Mouse (Mus musculus): Measurements from ENCODE around the gene Mtmr10. TPM values are rescaled to one million over a fixed set of nuclear protein-coding genes. Genes with fewer than 3 reads are reported as not detected.
A peak's percentile ranks its signal among the peaks of the same experiment; 100 is the strongest.

Mtmr10 gene
- polyA plus RNA-seq, 1 experiment: 4.1 TPM

DNA sequence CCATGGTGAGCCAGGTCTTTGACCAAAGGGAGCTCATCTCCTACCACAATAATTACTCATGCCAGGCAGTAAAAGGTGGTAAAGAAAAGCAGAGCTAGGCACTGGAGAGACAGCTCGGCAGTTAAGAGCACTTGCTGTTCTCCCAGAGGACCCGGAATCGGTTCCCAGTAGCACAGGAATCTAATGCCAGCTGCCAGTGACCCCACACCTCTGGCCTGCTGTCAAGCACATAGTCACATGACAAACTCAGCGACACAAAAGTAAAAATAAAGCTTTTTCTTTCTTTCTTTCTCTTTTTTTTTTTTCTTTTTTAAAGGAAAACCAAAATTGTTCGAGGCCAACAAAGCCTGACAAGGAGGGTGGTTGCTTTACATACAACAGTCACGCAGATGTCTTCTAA is 82.4 kb downstream of the Mtmr10 start:
- H3K27ac ChIP-seq (ENCODE audit: control insufficient read depth, insufficient read depth, low read depth, low read length): no peak overlapping the region
- H3K4me3 ChIP-seq (ENCODE audit: control insufficient read depth, low read depth, low read length): no peak overlapping the region
- TF ChIP-seq CTCF (IDR thresholded peaks at IDR 0.05; ENCODE audit: control insufficient read depth, insufficient read depth, insufficient replicate concordance, low read depth, low read length): no peak
- no peak for TF ChIP-seq POLR2A (IDR thresholded peaks at IDR 0.05; ENCODE audit: control insufficient read depth, low read depth, low read length)
- H3K27me3 ChIP-seq (ENCODE audit: control insufficient read depth, insufficient read depth, low read length): no peaks in the 10 kb centered on the region
- no peaks in the 10 kb centered on the region for H3K36me3 ChIP-seq (ENCODE audit: control insufficient read depth, insufficient read depth, low read length)
- peaks cover 2% of the 10 kb centered on the region for H3K4me1 ChIP-seq (ENCODE audit: control insufficient read depth, insufficient read depth, low read length)

DNA sequence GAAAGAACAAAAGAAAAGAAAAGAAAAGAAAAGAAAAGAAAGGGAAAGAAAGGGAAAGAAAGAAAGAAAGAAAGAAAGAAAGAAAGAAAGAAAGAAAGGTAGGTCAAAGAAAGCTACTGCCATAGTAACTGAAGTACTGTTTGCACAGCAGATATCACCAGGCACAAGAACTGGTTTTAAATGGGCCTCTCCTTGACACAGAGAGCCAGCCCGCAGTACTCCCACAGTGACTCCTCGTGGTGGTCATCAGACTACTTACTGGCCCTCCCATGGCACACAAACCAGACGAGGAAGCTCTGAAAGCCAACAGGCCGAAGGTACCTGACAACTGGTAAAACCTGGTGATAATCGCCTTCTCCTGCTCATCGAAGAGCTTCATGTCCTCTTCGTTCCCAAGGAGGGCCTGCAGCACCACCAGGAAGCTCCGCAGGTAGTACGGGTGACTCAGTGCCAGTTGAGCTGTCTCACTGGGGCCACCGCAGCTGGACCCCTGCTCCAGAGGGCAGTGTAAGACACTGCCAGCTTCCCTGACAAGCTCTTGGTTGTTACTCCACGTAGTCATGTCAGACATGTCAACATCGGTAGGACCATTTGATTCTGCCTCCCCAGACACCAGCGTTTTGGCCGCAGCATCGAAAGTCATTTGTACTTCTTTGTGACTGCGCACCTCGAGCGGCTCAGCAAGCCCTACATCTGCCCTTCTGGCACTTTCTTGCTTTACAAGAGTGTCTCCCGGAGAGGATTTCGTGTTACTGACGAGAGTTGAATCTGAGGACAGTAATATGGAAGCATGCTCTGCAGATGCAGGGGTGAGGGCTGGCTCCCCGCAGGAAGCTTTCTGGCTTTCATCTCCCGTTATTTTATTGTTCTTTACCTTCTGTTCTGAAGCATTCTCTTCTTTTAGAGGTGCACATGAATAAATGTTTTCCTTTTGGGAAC is 84.8 kb downstream of the Mtmr10 start:
- no peak for TF ChIP-seq POLR2A (IDR thresholded peaks at IDR 0.05; ENCODE audit: control insufficient read depth, low read depth, low read length)
- TF ChIP-seq CTCF (IDR thresholded peaks at IDR 0.05; ENCODE audit: control insufficient read depth, insufficient read depth, insufficient replicate concordance, low read depth, low read length): no peak
- Histone ChIP-seq H3K4me3 (ENCODE audit: control insufficient read depth, low read depth, low read length) (0 out of 2 replicates have a peak overlapping the region, but pooled peaks have one; percentile 16), H3K4me1 (ENCODE audit: control insufficient read depth, insufficient read depth, low read length) (peaks cover 2% of the 10 kb centered on the region), H3K27me3 (ENCODE audit: control insufficient read depth, insufficient read depth, low read length) (no peaks in the 10 kb centered on the region), H3K27ac (ENCODE audit: control insufficient read depth, insufficient read depth, low read depth, low read length) (no peak overlapping the region), H3K36me3 (ENCODE audit: control insufficient read depth, insufficient read depth, low read length) (no peaks in the 10 kb centered on the region)

DNA sequence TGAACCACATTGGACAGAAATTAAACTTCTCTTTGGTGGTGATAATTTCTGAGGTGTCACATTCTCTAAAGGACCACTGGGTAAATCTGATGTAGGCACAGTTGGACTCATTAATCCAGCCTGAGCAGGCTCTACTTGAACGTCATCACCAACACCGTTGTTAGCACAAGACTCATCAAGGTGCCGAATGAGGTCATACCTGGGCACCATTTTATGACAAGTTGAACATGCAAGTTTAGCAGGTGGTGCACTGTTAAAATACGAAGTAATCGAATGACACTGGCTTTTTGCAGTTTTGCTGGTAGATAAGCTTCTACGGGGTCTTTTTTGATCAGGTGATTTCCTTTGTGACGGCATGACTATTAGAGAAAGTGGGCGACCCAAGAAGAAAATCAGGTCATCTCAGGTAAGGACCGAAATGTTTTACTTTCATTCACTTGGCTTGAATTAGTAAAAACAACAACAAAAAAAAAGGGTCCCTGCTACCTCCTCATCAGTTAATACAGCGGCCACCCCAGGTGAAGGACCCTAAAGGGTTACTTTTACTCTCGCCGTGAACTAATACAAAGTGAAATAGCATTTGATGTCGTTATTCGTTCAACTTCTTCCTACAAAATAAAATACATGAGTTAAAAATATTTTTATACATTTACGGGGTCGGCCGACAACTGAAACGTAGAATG is 85.8 kb downstream of the Mtmr10 start:
- no peaks in the 10 kb centered on the region for H3K27me3 ChIP-seq (ENCODE audit: control insufficient read depth, insufficient read depth, low read length)
- H3K36me3 ChIP-seq (ENCODE audit: control insufficient read depth, insufficient read depth, low read length): peaks cover 1% of the 10 kb centered on the region; the same call in 1 of the 2 replicates
- H3K4me1 ChIP-seq (ENCODE audit: control insufficient read depth, insufficient read depth, low read length): peaks cover 2% of the 10 kb centered on the region
- H3K4me3 ChIP-seq (ENCODE audit: control insufficient read depth, low read depth, low read length): peak overlapping the region; percentile 97
- TF ChIP-seq CTCF (IDR thresholded peaks at IDR 0.05; ENCODE audit: control insufficient read depth, insufficient read depth, insufficient replicate concordance, low read depth, low read length): no peak
- no peak for TF ChIP-seq POLR2A (IDR thresholded peaks at IDR 0.05; ENCODE audit: control insufficient read depth, low read depth, low read length)
- peak overlapping the region; percentile 91 for H3K27ac ChIP-seq (ENCODE audit: control insufficient read depth, insufficient read depth, low read depth, low read length)

DNA sequence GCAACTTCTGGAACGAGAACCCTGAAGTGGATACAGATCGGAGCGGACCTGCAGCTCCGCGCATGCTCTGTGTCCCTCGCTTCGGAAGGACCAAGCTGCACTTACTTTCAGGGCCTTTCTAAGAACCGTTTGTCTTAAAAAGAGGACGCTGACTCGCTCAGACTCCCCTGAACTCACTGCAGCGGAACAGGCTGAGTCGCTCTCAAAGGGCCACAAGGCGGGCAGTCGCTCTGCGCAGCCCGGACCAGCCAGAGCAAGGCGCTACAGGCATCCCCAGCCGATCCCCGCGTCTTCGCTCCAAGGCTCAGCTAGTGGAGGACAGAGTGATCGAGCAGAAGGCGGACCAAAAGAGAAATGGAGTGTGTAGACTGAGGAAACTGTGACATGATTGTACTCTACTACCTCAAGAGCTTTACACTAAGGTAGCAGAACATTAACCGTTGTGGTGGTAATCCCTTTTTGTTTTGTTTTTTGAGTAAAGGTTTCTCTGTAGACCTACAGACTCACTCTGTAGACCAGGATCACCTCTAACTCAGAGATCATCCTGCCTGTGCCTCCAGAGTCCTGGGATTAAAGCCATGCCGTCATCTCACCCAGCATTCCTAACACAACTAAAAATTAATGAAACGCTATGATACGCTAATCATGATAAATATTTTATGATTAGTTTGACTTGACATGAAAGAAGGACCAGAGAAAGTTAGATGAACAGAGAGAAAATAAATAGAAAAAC is 86.5 kb downstream of the Mtmr10 start, which contains the start of gene Fan1:
Fan1 (minus strand) TSS at position 266 of the 733 bp plus-strand sequence.
- TF ChIP-seq CTCF (IDR thresholded peaks at IDR 0.05; ENCODE audit: control insufficient read depth, insufficient read depth, insufficient replicate concordance, low read depth, low read length) (no peak), POLR2A (IDR thresholded peaks at IDR 0.05; ENCODE audit: control insufficient read depth, low read depth, low read length) (peak; percentile 71)
- Histone ChIP-seq H3K36me3 (ENCODE audit: control insufficient read depth, insufficient read depth, low read length) (peaks cover 1% of the 10 kb centered on the region; the same call in 1 of the 2 replicates), H3K4me1 (ENCODE audit: control insufficient read depth, insufficient read depth, low read length) (peaks cover 2% of the 10 kb centered on the region), H3K4me3 (ENCODE audit: control insufficient read depth, low read depth, low read length) (peak within 1 kb of the TSS; percentile 97), H3K27me3 (ENCODE audit: control insufficient read depth, insufficient read depth, low read length) (no peaks in the 10 kb centered on the region), H3K27ac (ENCODE audit: control insufficient read depth, insufficient read depth, low read depth, low read length) (peak within 1 kb of the TSS; percentile 91)

Other genes starting within 250 kb of the Mtmr10 start
- 1.9 and 2.1 TPM in 2 replicates for gene Trpm1, start 133.8 kb upstream of the Mtmr10 start, polyA plus RNA-seq (2012; rRNA removed)
- 1.4 and 1.6 TPM in 2 replicates for gene Fan1, start 86.4 kb downstream of the Mtmr10 start, polyA plus RNA-seq (2012; rRNA removed)
- gene Mphosph10, start 104.6 kb downstream of the Mtmr10 start, polyA plus RNA-seq (2012; rRNA removed): 2.0 and 2.5 TPM in 2 replicates
- gene Mcee, start 105.0 kb downstream of the Mtmr10 start, polyA plus RNA-seq (2012; rRNA removed): 4.9 and 5.9 TPM in 2 replicates
- gene Apba2, start 214.1 kb downstream of the Mtmr10 start, polyA plus RNA-seq (2012; rRNA removed): 0.22 and 0.51 TPM in 2 replicates